Mouse (Mus musculus) midbrain, embryonic 15.5 days (tissue): ENCODE results near the gene Rasal2. TPM values are rescaled to one million over a fixed set of nuclear protein-coding genes. Genes with fewer than 3 reads are reported as not detected.

ENCODE experiments used
- ATAC-seq: fragments of 200-750 bp; cut with Nextera tagmentation; replicated peaks from 2 replicates; pipeline ENCODE4 v1.8.0; 2017; ENCODE audit warnings: moderate TSS enrichment
- H3K27ac ChIP-seq: fragments of 300-500 bp; sonication (generic); 2 replicates; pipeline ENCODE4 v1.5.1; 2015; ENCODE audit warnings: mild to moderate bottlenecking, inconsistent platforms
- H3K27me3 ChIP-seq: fragments of 300-500 bp; sonication (generic); replicated peaks from 2 replicates; pipeline ENCODE4 v1.6.1; 2015; ENCODE audit warnings: inconsistent platforms
- H3K36me3 ChIP-seq: fragments of 300-500 bp; sonication (generic); replicated peaks from 2 replicates; pipeline ENCODE4 v1.6.1; 2015; ENCODE audit warnings: inconsistent platforms
- H3K4me1 ChIP-seq: fragments of 300-500 bp; sonication (generic); 2 replicates; pipeline ENCODE4 v1.6.1; 2015; ENCODE audit warnings: inconsistent platforms
- H3K4me2 ChIP-seq: fragments of 300-500 bp; sonication (generic); 2 replicates; pipeline ENCODE4 v1.6.1; 2015; ENCODE audit warnings: inconsistent platforms, mild to moderate bottlenecking, moderate library complexity
- H3K4me3 ChIP-seq: fragments of 300-500 bp; sonication (generic); 2 replicates; pipeline ENCODE4 v1.5.1; 2015; ENCODE audit warnings: mild to moderate bottlenecking, inconsistent platforms
- H3K9ac ChIP-seq: fragments of 300-500 bp; sonication (generic); 2 replicates; pipeline ENCODE4 v1.6.1; 2015; ENCODE audit warnings: mild to moderate bottlenecking, inconsistent platforms
- H3K9me3 ChIP-seq: fragments of 300-500 bp; sonication (generic); 2 replicates; pipeline ENCODE4 v1.6.1; 2016; ENCODE audit warnings: inconsistent platforms
- WGBS: fragments of 180-500 bp; shearing (Covaris S2); methylation state at CpG from one replicate; pipeline ENCODE4 v1.1.7; 2015; ENCODE audit warnings: mixed read lengths; 5-methylcytosine and 5-hydroxymethylcytosine counted together
- polyA plus RNA-seq: library from polyadenylated mRNA; unstranded; fragments of >200 nt; fragmentation: Nextera tagmentation; extraction: Ambion mirVana; gene quantifications from 2 replicates; pipeline ENCODE4 v1.2.1, GENCODE M21; 2015

The Rasal2 gene
- polyA plus RNA-seq, 1 experiment from 2014 or later, result 58.7 TPM

GRCm38 (mm10) chr1:157409648-157410047, 2.7 kb downstream of the Rasal2 start:
- Histone ChIP-seq H3K4me2 (no peak overlapping the region), H3K4me1 (peaks cover 19% of the 10 kb centered on the region), H3K27me3 (no peaks in the 10 kb centered on the region), H3K27ac (no peak overlapping the region), H3K9me3 (no peaks in the 10 kb centered on the region), H3K4me3 (no peak overlapping the region), H3K9ac (no peak overlapping the region), H3K36me3 (no peaks in the 10 kb centered on the region)
- ATAC-seq, result no peak
- WGBS, result 79% methylated on average over 2 of the region's 2 CpGs

GRCm38 (mm10) chr1:157388027-157388426, 24.4 kb downstream of the Rasal2 start:
- WGBS, result 11% methylated on average over 4 of the region's 4 CpGs
- no peak overlapping the region for H3K27ac ChIP-seq
- no peaks in the 10 kb centered on the region for H3K9me3 ChIP-seq
- H3K4me1 ChIP-seq, result peaks cover 5% of the 10 kb centered on the region; the same call in 1 of the 2 replicates
- no peak overlapping the region for H3K9ac ChIP-seq
- H3K4me3 ChIP-seq, result no peak overlapping the region
- no peak for ATAC-seq
- no peaks in the 10 kb centered on the region for H3K27me3 ChIP-seq
- H3K4me2 ChIP-seq, result no peak overlapping the region
- H3K36me3 ChIP-seq, result no peaks in the 10 kb centered on the region

GRCm38 (mm10) chr1:157380694-157381093, 31.7 kb downstream of the Rasal2 start:
- Histone ChIP-seq H3K4me3 (no peak overlapping the region), H3K4me2 (no peak overlapping the region), H3K36me3 (no peaks in the 10 kb centered on the region), H3K27me3 (no peaks in the 10 kb centered on the region), H3K4me1 (no peaks in the 10 kb centered on the region), H3K27ac (no peak overlapping the region), H3K9me3 (no peaks in the 10 kb centered on the region), H3K9ac (no peak overlapping the region)
- ATAC-seq, result no peak
- 36% methylated on average over 2 of the region's 2 CpGs for WGBS

- no peak overlapping the region for H3K9ac ChIP-seq
- no peak overlapping the region for H3K27ac ChIP-seq
- no peak overlapping the region for H3K4me3 ChIP-seq
- H3K36me3 ChIP-seq, result no peaks in the 10 kb centered on the region
- ATAC-seq, result no peak
- no peaks in the 10 kb centered on the region for H3K9me3 ChIP-seq
- 100% methylated on average over 2 of the region's 2 CpGs for WGBS
- no peaks in the 10 kb centered on the region for H3K27me3 ChIP-seq
- H3K4me2 ChIP-seq, result no peak overlapping the region
- H3K4me1 ChIP-seq, result no peaks in the 10 kb centered on the region
These were observed 42.0 kb downstream of the Rasal2 start for GRCm38 (mm10) chr1:157370397-157370796.

- Histone ChIP-seq H3K9ac (no peak overlapping the region), H3K4me2 (no peak overlapping the region), H3K27me3 (no peaks in the 10 kb centered on the region), H3K36me3 (no peaks in the 10 kb centered on the region), H3K9me3 (no peaks in the 10 kb centered on the region), H3K4me1 (no peaks in the 10 kb centered on the region), H3K27ac (no peak overlapping the region), H3K4me3 (no peak overlapping the region)
- ATAC-seq, result no peak
- 69% methylated on average over 5 of the region's 5 CpGs for WGBS
These were observed 44.1 kb downstream of the Rasal2 start for GRCm38 (mm10) chr1:157368316-157368715.

GRCm38 (mm10) chr1:157346661-157347060, 65.7 kb downstream of the Rasal2 start:
- Histone ChIP-seq H3K4me1 (no peaks in the 10 kb centered on the region), H3K9ac (no peak overlapping the region), H3K27me3 (no peaks in the 10 kb centered on the region), H3K9me3 (no peaks in the 10 kb centered on the region), H3K4me2 (no peak overlapping the region), H3K36me3 (no peaks in the 10 kb centered on the region), H3K27ac (no peak overlapping the region), H3K4me3 (no peak overlapping the region)
- WGBS, result 91% methylated on average over 1 of the region's 1 CpGs
- no peak for ATAC-seq

- Histone ChIP-seq H3K4me2 (no peak overlapping the region), H3K27ac (no peak overlapping the region), H3K36me3 (no peaks in the 10 kb centered on the region), H3K9ac (no peak overlapping the region), H3K9me3 (no peaks in the 10 kb centered on the region), H3K27me3 (no peaks in the 10 kb centered on the region), H3K4me1 (no peaks in the 10 kb centered on the region), H3K4me3 (no peak overlapping the region)
- ATAC-seq, result no peak
These were observed 68.9 kb downstream of the Rasal2 start for GRCm38 (mm10) chr1:157343519-157343918.

GRCm38 (mm10) chr1:157334834-157335233, 77.6 kb downstream of the Rasal2 start:
- no peaks in the 10 kb centered on the region for H3K27me3 ChIP-seq
- no peak for ATAC-seq
- H3K36me3 ChIP-seq, result no peaks in the 10 kb centered on the region

GRCm38 (mm10) chr1:157328068-157328467, 84.3 kb downstream of the Rasal2 start:
- no peaks in the 10 kb centered on the region for H3K9me3 ChIP-seq
- H3K4me1 ChIP-seq, result no peaks in the 10 kb centered on the region
- no peak overlapping the region for H3K4me3 ChIP-seq
- H3K36me3 ChIP-seq, result no peaks in the 10 kb centered on the region
- no peaks in the 10 kb centered on the region for H3K27me3 ChIP-seq
- no peak overlapping the region for H3K27ac ChIP-seq
- no peak overlapping the region for H3K9ac ChIP-seq
- H3K4me2 ChIP-seq, result no peak overlapping the region
- no peak for ATAC-seq

More at GRCm38 (mm10) chr1:157334834-157335233, 77.6 kb downstream of the Rasal2 start:
- H3K4me2 ChIP-seq, result no peak overlapping the region
- no peaks in the 10 kb centered on the region for H3K9me3 ChIP-seq
- no peak overlapping the region for H3K4me3 ChIP-seq
- H3K9ac ChIP-seq, result no peak overlapping the region
- WGBS, result 74% methylated on average over 3 of the region's 3 CpGs
- H3K4me1 ChIP-seq, result no peaks in the 10 kb centered on the region
- H3K27ac ChIP-seq, result no peak overlapping the region

GRCm38 (mm10) chr1:157323091-157323490, 89.3 kb downstream of the Rasal2 start:
- H3K27ac ChIP-seq, result no peak overlapping the region
- H3K27me3 ChIP-seq, result no peaks in the 10 kb centered on the region
- no peak overlapping the region for H3K9ac ChIP-seq
- H3K4me3 ChIP-seq, result no peak overlapping the region
- H3K4me1 ChIP-seq, result no peaks in the 10 kb centered on the region
- H3K9me3 ChIP-seq, result no peaks in the 10 kb centered on the region
- no peaks in the 10 kb centered on the region for H3K36me3 ChIP-seq
- WGBS, result 98% methylated on average over 1 of the region's 1 CpGs
- H3K4me2 ChIP-seq, result no peak overlapping the region
- ATAC-seq, result no peak

GRCm38 (mm10) chr1:157318896-157319295, 93.5 kb downstream of the Rasal2 start:
- Histone ChIP-seq H3K9me3 (no peaks in the 10 kb centered on the region), H3K4me2 (no peak overlapping the region), H3K36me3 (no peaks in the 10 kb centered on the region), H3K27ac (no peak overlapping the region), H3K4me1 (no peaks in the 10 kb centered on the region), H3K27me3 (no peaks in the 10 kb centered on the region), H3K9ac (no peak overlapping the region), H3K4me3 (no peak overlapping the region)
- WGBS, result 94% methylated on average over 4 of the region's 4 CpGs
- no peak for ATAC-seq

- Histone ChIP-seq H3K4me3 (no peak overlapping the region), H3K36me3 (no peaks in the 10 kb centered on the region), H3K9ac (no peak overlapping the region), H3K27me3 (no peaks in the 10 kb centered on the region), H3K27ac (no peak overlapping the region), H3K4me2 (no peak overlapping the region), H3K9me3 (no peaks in the 10 kb centered on the region), H3K4me1 (no peaks in the 10 kb centered on the region)
- no peak for ATAC-seq
- WGBS, result 93% methylated on average over 1 of the region's 1 CpGs
These were observed 111.1 kb downstream of the Rasal2 start for GRCm38 (mm10) chr1:157301266-157301665.

- no peak for ATAC-seq
- H3K36me3 ChIP-seq, result no peaks in the 10 kb centered on the region
- H3K27me3 ChIP-seq, result no peaks in the 10 kb centered on the region
- H3K9ac ChIP-seq, result no peak overlapping the region
- no peaks in the 10 kb centered on the region for H3K9me3 ChIP-seq
- no peak overlapping the region for H3K27ac ChIP-seq
- H3K4me3 ChIP-seq, result no peak overlapping the region
- 78% methylated on average over 2 of the region's 2 CpGs for WGBS
- H3K4me1 ChIP-seq, result no peaks in the 10 kb centered on the region
- H3K4me2 ChIP-seq, result no peak overlapping the region
These were observed 112.8 kb downstream of the Rasal2 start for GRCm38 (mm10) chr1:157299559-157299958.

- Histone ChIP-seq H3K9ac (no peak overlapping the region), H3K4me3 (no peak overlapping the region), H3K4me2 (no peak overlapping the region), H3K27me3 (no peaks in the 10 kb centered on the region), H3K36me3 (no peaks in the 10 kb centered on the region), H3K4me1 (no peaks in the 10 kb centered on the region), H3K27ac (no peak overlapping the region), H3K9me3 (no peaks in the 10 kb centered on the region)
- 89% methylated on average over 2 of the region's 2 CpGs for WGBS
- ATAC-seq, result no peak
These were observed 113.4 kb downstream of the Rasal2 start for GRCm38 (mm10) chr1:157298990-157299389.
